Mouse (Mus musculus) liver, embryonic 14.5 days (tissue): Measurements from ENCODE around the gene Plekhg2. TPM values are rescaled to one million over a fixed set of nuclear protein-coding genes. Genes with fewer than 3 reads are reported as not detected.

Experiments
- ATAC-seq: fragments of 200-750 bp; cut with Nextera tagmentation; 2 replicates; pipeline ENCODE4 v1.8.0; 2017; ENCODE audit warnings: moderate number of reproducible peaks, mild to moderate bottlenecking, moderate library complexity; ENCODE audit not compliant: insufficient read depth
- DNase-seq, 3 experiments: peaks; one replicate each; pipeline ENCODE4 v3.0.0-alpha.2; 2012 to 2013; ENCODE audit warnings: low read depth in 3 of 3, low spot score in 3 of 3
- H3K27ac ChIP-seq: fragments of 300-500 bp; sonication (generic); 2 replicates; pipeline ENCODE4 v1.5.1; 2014; ENCODE audit warnings: moderate library complexity, mild to moderate bottlenecking, control low read depth, inconsistent platforms
- H3K27me3 ChIP-seq: fragments of 300-500 bp; sonication (generic); 2 replicates; pipeline ENCODE4 v1.6.1; 2014; ENCODE audit warnings: mild to moderate bottlenecking, low read length, moderate library complexity; ENCODE audit not compliant: control insufficient read depth, insufficient read depth
- H3K36me3 ChIP-seq: fragments of 300-500 bp; sonication (generic); replicated peaks from 2 replicates; pipeline ENCODE4 v1.6.1; 2014; ENCODE audit warnings: low read depth; ENCODE audit not compliant: control insufficient read depth, insufficient read depth
- H3K4me1 ChIP-seq, 2 experiments: fragments of 200-500 bp in 1 of 2; fragments of 300-500 bp in 1 of 2; sonication (generic) in 1 of 2; replicated peaks; 2 replicates each; pipeline ENCODE4 v1.6.1; 2012 to 2014; ENCODE audit warnings: antibody characterized with exemption in 1 of 2, inconsistent platforms in 1 of 2, low read length in 1 of 2; ENCODE audit not compliant: control insufficient read depth in 2 of 2, insufficient read depth in 2 of 2
- H3K4me2 ChIP-seq: fragments of 300-500 bp; sonication (generic); 2 replicates; pipeline ENCODE4 v1.6.1; 2014; ENCODE audit warnings: low read depth, mild to moderate bottlenecking, control low read depth, moderate library complexity
- H3K4me3 ChIP-seq, 2 experiments: fragments of 200-500 bp in 1 of 2; fragments of 300-500 bp in 1 of 2; sonication (generic) in 1 of 2; 2 replicates each; pipeline ENCODE4 v1.5.1; 2012 to 2014; ENCODE audit warnings: low read depth in 2 of 2, low read length in 2 of 2, mild to moderate bottlenecking in 2 of 2, control low read depth in 1 of 2, inconsistent platforms in 1 of 2, moderate library complexity in 1 of 2; ENCODE audit not compliant: insufficient read depth in 1 of 2
- H3K9ac ChIP-seq: fragments of 300-500 bp; sonication (generic); replicated peaks from 2 replicates; pipeline ENCODE4 v1.6.1; 2014; ENCODE audit warnings: mild to moderate bottlenecking, control low read depth, moderate library complexity
- H3K9me3 ChIP-seq: fragments of 300-500 bp; sonication (generic); 2 replicates; pipeline ENCODE4 v1.6.1; 2016; ENCODE audit warnings: low read length, mixed read lengths; ENCODE audit not compliant: control insufficient read depth
- CTCF ChIP-seq: IDR thresholded peaks from 2 replicates; pipeline ENCODE4 v1.5.1; 2016; ENCODE audit warnings: antibody characterized with exemption, low read depth, control low read depth
- EP300 ChIP-seq: IDR thresholded peaks from 2 replicates; pipeline ENCODE4 v1.6.1; 2016; ENCODE audit warnings: antibody characterized with exemption, low read depth
- WGBS: fragments of 180-500 bp; shearing (Covaris S2); extraction: QIAGEN DNeasy Blood & Tissue Kit; methylation state at CpG from one replicate; pipeline ENCODE4 v1.1.7; 2014; ENCODE audit not compliant: insufficient replicate concordance; 5-methylcytosine and 5-hydroxymethylcytosine counted together
- polyA plus RNA-seq, 2 experiments: library from polyadenylated mRNA; depleted of rRNA in 1 of 2; stranded (reverse) in 1 of 2; unstranded in 1 of 2; fragments of >200 nt; fragmentation: Nextera tagmentation in 1 of 2; extraction: Ambion mirVana in 1 of 2; gene quantifications; 2 replicates each; pipeline versions ENCODE4 v1.2.1 to v1.2.3; 2012 to 2014

The Plekhg2 gene
- polyA plus RNA-seq, 2 experiments = 3.2 to 3.4 TPM

DNA sequence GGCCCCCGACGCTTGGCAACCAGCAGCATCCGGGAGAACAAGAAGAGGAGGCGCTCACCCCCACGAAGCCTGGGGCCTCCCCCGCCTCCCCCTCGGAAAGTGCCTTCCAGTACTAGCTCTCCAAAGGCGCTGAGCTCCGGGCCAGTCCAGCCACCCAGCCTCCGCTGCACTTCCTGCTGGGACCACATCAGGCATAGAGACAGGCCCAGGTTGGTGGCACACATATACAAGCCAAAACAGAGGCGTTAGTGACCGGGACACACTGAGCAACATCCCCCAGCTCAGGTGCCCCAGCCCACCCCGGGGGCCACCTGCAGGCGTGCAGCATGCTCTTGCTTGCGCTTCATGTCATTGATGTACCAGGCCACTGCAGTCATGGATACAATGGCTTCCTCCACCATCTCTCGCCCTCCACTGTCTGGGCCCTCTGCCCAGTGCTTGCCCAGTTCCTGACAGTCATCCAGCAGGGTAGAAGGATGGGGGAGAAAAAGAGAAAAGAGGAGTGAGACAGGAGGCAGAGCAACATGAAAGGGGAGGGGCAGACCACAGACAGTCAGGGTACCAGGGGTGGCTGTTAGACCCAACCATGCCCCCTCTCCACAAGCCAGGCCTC, 4.6 kb downstream of the Plekhg2 start:
- Histone ChIP-seq H3K9me3 (no peaks in the 10 kb centered on the region), H3K4me1 (peaks cover 0 to 8% of the 10 kb centered on the region in 2 experiments; a peak in 3 of 4 replicates), H3K4me3 (no peak overlapping the region), H3K27ac (no peak overlapping the region), H3K27me3 (peaks cover 12% of the 10 kb centered on the region), H3K4me2 (no peak overlapping the region), H3K36me3 (no peaks in the 10 kb centered on the region), H3K9ac (no peak overlapping the region)
- TF ChIP-seq EP300 (no peak), CTCF (no peak)
- 79% methylated on average over 16 of the region's 16 CpGs for WGBS
- DNase-seq (no peak), ATAC-seq (no peak)

DNA sequence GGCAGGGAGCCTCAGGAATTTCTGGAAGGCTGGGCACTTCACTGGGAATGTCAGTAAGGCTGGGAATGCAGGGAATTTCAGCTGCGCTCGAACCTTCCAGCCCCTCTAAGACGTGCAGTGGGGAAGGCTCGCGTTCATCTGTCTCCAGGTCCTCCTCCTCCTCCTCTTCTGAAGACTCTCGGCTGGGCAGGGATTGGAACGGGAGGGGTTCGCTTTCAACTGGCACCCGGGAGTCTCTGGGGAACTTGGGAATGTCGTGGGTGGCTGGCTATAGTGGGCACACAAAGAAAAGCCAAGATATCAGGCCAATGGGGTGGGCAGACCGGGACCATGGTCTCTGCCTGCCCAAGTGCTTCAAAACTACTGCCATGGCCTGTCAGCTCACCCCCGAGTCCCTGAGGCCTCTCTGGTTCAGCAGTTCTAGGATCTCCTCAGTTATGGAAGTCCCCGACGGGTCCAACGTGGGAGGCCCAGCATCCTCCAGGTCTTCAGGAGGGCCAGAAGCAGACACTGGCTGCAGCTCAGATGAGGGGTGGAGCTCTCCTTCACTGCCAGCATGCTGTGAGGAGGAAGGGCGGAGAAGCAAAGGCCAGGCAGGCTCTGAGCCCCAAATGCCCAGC, 9.8 kb downstream of the Plekhg2 start:
- Histone ChIP-seq H3K4me3 (no peak overlapping the region), H3K4me1 (peaks cover 0 to 8% of the 10 kb centered on the region in 2 experiments; a peak in 2 of 4 replicates), H3K27ac (no peak overlapping the region), H3K4me2 (no peak overlapping the region), H3K27me3 (no peaks in the 10 kb centered on the region), H3K36me3 (no peaks in the 10 kb centered on the region), H3K9me3 (no peaks in the 10 kb centered on the region), H3K9ac (no peak overlapping the region)
- TF ChIP-seq EP300 (no peak), CTCF (no peak)
- ATAC-seq (no peak), DNase-seq (no peak)
- WGBS = 75% methylated on average over 16 of the region's 16 CpGs

DNA sequence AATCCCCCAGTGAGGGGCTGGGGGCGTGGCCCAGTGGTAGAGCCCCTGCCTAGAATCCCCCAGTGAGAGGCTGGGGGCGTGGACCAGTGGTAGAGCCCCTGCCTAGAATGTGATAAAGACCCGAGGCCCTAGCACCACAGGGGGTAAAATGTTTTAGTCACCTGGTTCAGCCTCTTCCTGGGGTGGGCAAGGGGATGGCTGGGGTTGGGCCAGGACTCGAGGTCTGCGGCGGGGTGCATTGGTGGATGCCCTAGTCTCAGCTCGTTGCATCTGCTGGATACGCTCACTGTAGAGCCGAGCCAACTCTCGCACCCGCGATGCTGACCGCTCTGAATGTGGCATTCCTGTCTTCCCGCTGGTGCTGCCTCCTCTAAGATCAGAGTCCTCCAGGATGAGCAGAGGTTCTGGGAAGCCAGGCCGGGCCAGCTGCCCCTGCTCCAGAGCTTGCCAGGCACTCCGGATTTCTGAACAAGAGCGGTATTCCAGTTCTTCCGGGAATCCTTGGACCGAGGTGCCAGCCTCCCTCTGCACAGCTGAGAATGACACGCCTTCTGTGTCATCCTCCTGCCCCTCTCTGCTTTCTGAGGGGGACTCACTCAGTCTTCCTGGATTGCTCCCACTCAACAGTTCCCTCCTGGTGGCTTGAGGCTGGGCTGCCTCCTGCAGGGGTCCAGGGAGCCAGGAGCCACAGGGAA, 10.6 kb downstream of the Plekhg2 start:
- 79% methylated on average over 19 of the region's 20 CpGs for WGBS
- DNase-seq (no peak), ATAC-seq (no peak)
- TF ChIP-seq EP300 (no peak), CTCF (no peak)
- Histone ChIP-seq H3K4me1 (peaks cover 0 to 10% of the 10 kb centered on the region in 2 experiments; a peak in 3 of 4 replicates), H3K9ac (no peak overlapping the region), H3K36me3 (no peaks in the 10 kb centered on the region), H3K27me3 (no peaks in the 10 kb centered on the region), H3K4me3 (no peak overlapping the region), H3K9me3 (no peaks in the 10 kb centered on the region), H3K4me2 (no peak overlapping the region), H3K27ac (no peak overlapping the region)

DNA sequence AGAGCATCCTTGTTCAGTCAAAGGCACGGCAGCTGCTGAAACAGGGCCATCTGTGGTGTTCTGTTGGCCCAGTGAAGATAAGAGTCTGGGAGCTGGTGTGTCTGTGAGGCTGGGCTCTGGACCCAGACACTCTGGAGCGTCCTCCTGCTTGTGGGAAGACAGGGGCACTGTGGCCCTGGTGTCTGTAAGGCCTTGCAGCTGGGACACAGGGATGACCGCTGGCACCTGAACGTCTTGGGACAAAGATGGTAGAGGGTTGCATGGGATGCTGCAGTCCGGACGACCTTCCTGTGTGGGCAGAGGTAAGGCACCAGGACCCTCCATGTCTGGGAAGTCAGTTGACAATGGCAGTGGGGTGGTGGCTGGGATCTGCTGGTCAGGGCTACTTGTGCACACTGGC, 12.1 kb downstream of the Plekhg2 start:
- TF ChIP-seq EP300 (no peak), CTCF (no peak)
- WGBS = 74% methylated on average over 6 of the region's 6 CpGs
- Histone ChIP-seq H3K4me1 (peaks cover 0 to 10% of the 10 kb centered on the region in 2 experiments; a peak in 3 of 4 replicates), H3K4me2 (no peak overlapping the region), H3K9me3 (no peaks in the 10 kb centered on the region), H3K4me3 (no peak overlapping the region), H3K9ac (no peak overlapping the region), H3K27ac (no peak overlapping the region), H3K36me3 (no peaks in the 10 kb centered on the region), H3K27me3 (no peaks in the 10 kb centered on the region)
- ATAC-seq = no peak
- no peak for DNase-seq

DNA sequence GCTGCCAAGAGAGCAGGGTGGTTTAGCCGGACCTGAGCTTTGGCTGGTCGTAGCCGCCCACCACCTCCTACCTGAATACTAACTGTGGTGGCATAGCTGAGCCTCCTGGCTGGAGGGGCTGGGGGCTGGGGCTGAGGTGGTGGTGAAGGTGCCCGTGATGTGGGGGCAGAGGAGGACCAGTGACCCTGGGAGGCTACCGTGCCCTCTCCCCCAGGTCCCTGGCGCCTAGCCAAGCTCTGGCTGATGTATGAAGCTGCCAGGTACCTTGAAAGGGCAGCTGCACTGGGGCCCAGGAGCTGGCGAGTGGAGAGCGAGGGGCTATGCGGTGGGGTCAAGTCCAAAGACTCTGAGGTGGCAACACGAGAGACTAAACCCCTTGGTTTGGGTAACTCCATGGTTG, 12.5 kb downstream of the Plekhg2 start:
- WGBS = 72% methylated on average over 10 of the region's 10 CpGs
- Histone ChIP-seq H3K27me3 (no peaks in the 10 kb centered on the region), H3K9ac (no peak overlapping the region), H3K27ac (no peak overlapping the region), H3K4me1 (peaks cover 0 to 10% of the 10 kb centered on the region in 2 experiments; a peak in 3 of 4 replicates), H3K9me3 (no peaks in the 10 kb centered on the region), H3K4me3 (no peak overlapping the region), H3K4me2 (no peak overlapping the region), H3K36me3 (peaks cover 2% of the 10 kb centered on the region; the same call in 1 of the 2 replicates)
- no peak for TF ChIP-seq CTCF
- TF ChIP-seq EP300 = no peak
- no peak for DNase-seq
- no peak for ATAC-seq
